Mouse (Mus musculus): ENCODE measurements around the gene Gpx7. TPM values are rescaled to one million over a fixed set of nuclear protein-coding genes. Genes with fewer than 3 reads are reported as not detected.

Gpx7 gene
- polyA plus RNA-seq, 1 experiment from 2014 or later = 34.5 TPM

DNA sequence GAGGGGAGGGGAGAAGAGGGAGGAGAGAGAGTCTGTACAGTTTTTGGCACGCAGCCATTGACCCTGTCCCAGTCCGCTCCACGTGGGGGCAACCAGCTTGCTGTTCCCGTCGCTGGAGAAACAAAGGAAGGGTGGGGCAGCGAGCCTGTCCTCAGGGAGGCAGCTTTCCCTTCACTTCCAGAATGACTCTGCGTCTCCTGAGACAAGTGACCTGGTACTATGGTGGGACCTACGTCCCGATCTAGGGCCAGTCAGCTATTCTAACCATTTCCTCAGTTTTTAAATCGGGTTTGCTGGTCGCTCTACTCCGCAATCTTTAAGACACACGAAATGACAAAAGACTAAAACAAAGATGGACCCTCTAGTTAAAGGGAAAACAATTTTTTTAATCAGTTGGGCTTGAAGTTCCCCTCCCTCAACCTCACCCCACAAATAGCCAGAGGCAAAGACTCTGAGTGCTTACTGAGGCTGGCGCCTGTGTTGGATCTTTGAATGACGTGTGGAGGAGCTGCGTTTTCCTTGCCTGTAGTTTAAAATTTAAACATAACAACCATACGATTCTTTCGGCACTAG lies 19.0 kb downstream of the Gpx7 start:
- Histone ChIP-seq H3K9me3 (ENCODE audit: control insufficient read depth, low read length) (no peaks in the 10 kb centered on the region), H3K27ac (replicated peaks) (peak overlapping the region; percentile 74), H3K4me1 (replicated peaks; ENCODE audit: control insufficient read depth, insufficient read depth) (no peaks in the 10 kb centered on the region; the same call in 1 of the 2 replicates), H3K9ac (ENCODE audit: low read length) (peak overlapping the region; percentile 65), H3K36me3 (ENCODE audit: control insufficient read depth, insufficient read depth, low read length) (no peaks in the 10 kb centered on the region), H3K4me3 (ENCODE audit: low read depth, low read length) (peak overlapping the region; percentile 36), H3K4me2 (replicated peaks; ENCODE audit: low read depth) (peak overlapping the region; percentile 58), H3K27me3 (ENCODE audit: control insufficient read depth, insufficient read depth, low read length) (no peaks in the 10 kb centered on the region)
- DNase-seq (ENCODE audit: low spot score) (peak; percentile 83), ATAC-seq (ENCODE audit: low FRiP score, low TSS enrichment) (peak; percentile 48)
- under 1% methylated on average over 18 of the region's 18 CpGs for WGBS
- TF ChIP-seq CTCF (IDR thresholded peaks at IDR 0.05; ENCODE audit: low read depth) (peak; percentile 56), EP300 (optimal IDR thresholded peaks at IDR 0.05) (no peak)

DNA sequence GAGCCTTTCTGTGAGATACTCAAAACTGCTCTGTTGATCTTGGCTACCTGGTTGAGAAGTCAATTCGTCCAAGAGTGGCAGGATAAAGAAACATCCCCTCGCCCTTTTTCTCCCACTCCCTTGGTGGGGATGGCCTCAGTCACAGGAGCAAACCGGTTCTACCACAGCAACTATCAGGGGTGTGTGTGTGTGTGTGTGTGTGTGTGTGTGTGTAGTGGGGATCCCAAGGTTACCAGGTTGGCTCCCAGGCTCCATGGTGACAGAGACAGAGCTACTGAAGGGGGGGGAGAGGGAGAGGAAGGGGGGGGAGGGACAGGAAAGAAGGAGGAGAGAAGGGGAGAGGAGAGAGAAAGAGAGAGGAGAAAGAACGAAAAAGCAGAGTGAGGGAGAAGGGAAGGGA lies 19.7 kb downstream of the Gpx7 start:
- Histone ChIP-seq H3K27me3 (ENCODE audit: control insufficient read depth, insufficient read depth, low read length) (no peaks in the 10 kb centered on the region), H3K4me3 (ENCODE audit: low read depth, low read length) (no peak overlapping the region), H3K4me1 (replicated peaks; ENCODE audit: control insufficient read depth, insufficient read depth) (no peaks in the 10 kb centered on the region; the same call in 1 of the 2 replicates), H3K4me2 (replicated peaks; ENCODE audit: low read depth) (peak overlapping the region; percentile 58), H3K27ac (replicated peaks) (peak overlapping the region; percentile 74; the same call in 1 of the 2 replicates), H3K36me3 (ENCODE audit: control insufficient read depth, insufficient read depth, low read length) (no peaks in the 10 kb centered on the region), H3K9me3 (ENCODE audit: control insufficient read depth, low read length) (no peaks in the 10 kb centered on the region), H3K9ac (ENCODE audit: low read length) (no peak overlapping the region)
- DNase-seq (ENCODE audit: low spot score) = peak; percentile 71
- 31% methylated on average over 4 of the region's 4 CpGs for WGBS
- ATAC-seq (ENCODE audit: low FRiP score, low TSS enrichment) = peak; percentile 58
- TF ChIP-seq EP300 (optimal IDR thresholded peaks at IDR 0.05) = no peak
- no peak for TF ChIP-seq CTCF (IDR thresholded peaks at IDR 0.05; ENCODE audit: low read depth)

- no peak overlapping the region for H3K27ac ChIP-seq (replicated peaks)
- WGBS = 36% methylated on average over 1 of the region's 1 CpGs
- TF ChIP-seq EP300 (optimal IDR thresholded peaks at IDR 0.05) (no peak), CTCF (IDR thresholded peaks at IDR 0.05; ENCODE audit: low read depth) (no peak)
Measured at GRCm38 (mm10) chr4:108386087-108386486, 20.7 kb downstream of the Gpx7 start.

DNA sequence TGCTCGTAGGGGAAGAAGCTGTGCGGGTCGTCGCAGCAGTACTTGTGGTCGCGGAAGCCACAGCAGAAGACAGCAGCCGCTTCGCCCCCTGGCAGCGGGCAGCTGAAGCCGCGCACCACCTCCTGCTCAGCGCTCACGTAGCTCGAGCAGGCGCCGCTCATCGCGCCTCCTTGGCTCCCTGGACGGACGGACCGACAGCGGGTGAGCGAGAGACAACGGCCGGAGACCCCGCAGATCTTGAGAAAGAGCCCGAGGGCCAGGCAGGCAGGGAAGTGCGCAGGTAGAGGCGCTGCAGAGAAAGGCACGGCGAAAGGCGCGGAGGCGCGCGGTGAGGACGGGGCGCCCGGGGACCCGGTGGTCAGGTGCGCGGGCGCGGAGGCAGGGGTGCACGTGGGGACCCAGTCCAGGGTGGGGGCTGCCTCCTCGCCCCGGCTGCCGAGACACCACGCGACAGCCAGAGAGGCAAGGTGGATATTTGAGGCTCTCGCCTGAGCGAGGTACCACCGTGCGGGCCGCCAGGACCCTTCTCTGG lies 23.5 kb downstream of the Gpx7 start, which contains the start of gene Shisal2a:
Gene Shisal2a (minus strand): TSS at position 167 of the 532 bp plus-strand sequence.
- WGBS = 5% methylated on average over 53 of the region's 55 CpGs
- Histone ChIP-seq H3K27ac (replicated peaks) (no peak within 1 kb of the TSS), H3K4me2 (replicated peaks; ENCODE audit: low read depth) (peak within 1 kb of the TSS; percentile 70), H3K9me3 (ENCODE audit: control insufficient read depth, low read length) (no peaks in the 10 kb centered on the region), H3K36me3 (ENCODE audit: control insufficient read depth, insufficient read depth, low read length) (no peaks in the 10 kb centered on the region), H3K9ac (ENCODE audit: low read length) (peak within 1 kb of the TSS; percentile 53), H3K4me1 (replicated peaks; ENCODE audit: control insufficient read depth, insufficient read depth) (no peaks in the 10 kb centered on the region; the same call in 1 of the 2 replicates), H3K27me3 (ENCODE audit: control insufficient read depth, insufficient read depth, low read length) (no peaks in the 10 kb centered on the region), H3K4me3 (ENCODE audit: low read depth, low read length) (peak within 1 kb of the TSS; percentile 37)
- TF ChIP-seq EP300 (optimal IDR thresholded peaks at IDR 0.05) = no peak
- peak; percentile 36; the same call in 1 of the 2 replicates for TF ChIP-seq CTCF (IDR thresholded peaks at IDR 0.05; ENCODE audit: low read depth)
- peak; percentile 33 for DNase-seq (ENCODE audit: low spot score)
- no peak for ATAC-seq (ENCODE audit: low FRiP score, low TSS enrichment)

More at GRCm38 (mm10) chr4:108386087-108386486, 20.7 kb downstream of the Gpx7 start:
- no peak overlapping the region for H3K4me3 ChIP-seq (ENCODE audit: low read depth, low read length)
- ATAC-seq (ENCODE audit: low FRiP score, low TSS enrichment) (no peak), DNase-seq (ENCODE audit: low spot score) (no peak)
- H3K27me3 ChIP-seq (ENCODE audit: control insufficient read depth, insufficient read depth, low read length) = no peaks in the 10 kb centered on the region
- no peaks in the 10 kb centered on the region for H3K36me3 ChIP-seq (ENCODE audit: control insufficient read depth, insufficient read depth, low read length)
- no peaks in the 10 kb centered on the region; the same call in 1 of the 2 replicates for H3K4me1 ChIP-seq (replicated peaks; ENCODE audit: control insufficient read depth, insufficient read depth)
- H3K9me3 ChIP-seq (ENCODE audit: control insufficient read depth, low read length) = no peaks in the 10 kb centered on the region
- H3K4me2 ChIP-seq (replicated peaks; ENCODE audit: low read depth) = no peak overlapping the region
- no peak overlapping the region for H3K9ac ChIP-seq (ENCODE audit: low read length)

GRCm38 (mm10) chr4:108380146-108380545 lies 26.6 kb downstream of the Gpx7 start:
- H3K9me3 ChIP-seq (ENCODE audit: control insufficient read depth, low read length) = no peaks in the 10 kb centered on the region
- no peaks in the 10 kb centered on the region for H3K27me3 ChIP-seq (ENCODE audit: control insufficient read depth, insufficient read depth, low read length)
- no peaks in the 10 kb centered on the region; the same call in 1 of the 2 replicates for H3K4me1 ChIP-seq (replicated peaks; ENCODE audit: control insufficient read depth, insufficient read depth)
- no peaks in the 10 kb centered on the region for H3K36me3 ChIP-seq (ENCODE audit: control insufficient read depth, insufficient read depth, low read length)
- TF ChIP-seq EP300 (optimal IDR thresholded peaks at IDR 0.05) (no peak), CTCF (IDR thresholded peaks at IDR 0.05; ENCODE audit: low read depth) (no peak)
- DNase-seq (ENCODE audit: low spot score) (no peak), ATAC-seq (ENCODE audit: low FRiP score, low TSS enrichment) (no peak)
- WGBS = 17% methylated on average over 1 of the region's 1 CpGs
- H3K4me2 ChIP-seq (replicated peaks; ENCODE audit: low read depth) = no peak overlapping the region
- H3K27ac ChIP-seq (replicated peaks) = no peak overlapping the region
- H3K4me3 ChIP-seq (ENCODE audit: low read depth, low read length) = no peak overlapping the region
- H3K9ac ChIP-seq (ENCODE audit: low read length) = no peak overlapping the region

GRCm38 (mm10) chr4:108379476-108379875 lies 27.3 kb downstream of the Gpx7 start:
- no peak overlapping the region for H3K27ac ChIP-seq (replicated peaks)
- H3K9me3 ChIP-seq (ENCODE audit: control insufficient read depth, low read length) = no peaks in the 10 kb centered on the region
- TF ChIP-seq EP300 (optimal IDR thresholded peaks at IDR 0.05) = no peak
- no peak for TF ChIP-seq CTCF (IDR thresholded peaks at IDR 0.05; ENCODE audit: low read depth)
- no peaks in the 10 kb centered on the region; the same call in 1 of the 2 replicates for H3K4me1 ChIP-seq (replicated peaks; ENCODE audit: control insufficient read depth, insufficient read depth)
- DNase-seq (ENCODE audit: low spot score) = no peak
- no peaks in the 10 kb centered on the region for H3K36me3 ChIP-seq (ENCODE audit: control insufficient read depth, insufficient read depth, low read length)
- WGBS = 85% methylated on average over 3 of the region's 3 CpGs
- H3K9ac ChIP-seq (ENCODE audit: low read length) = no peak overlapping the region
- no peak for ATAC-seq (ENCODE audit: low FRiP score, low TSS enrichment)
- no peaks in the 10 kb centered on the region for H3K27me3 ChIP-seq (ENCODE audit: control insufficient read depth, insufficient read depth, low read length)
- no peak overlapping the region for H3K4me2 ChIP-seq (replicated peaks; ENCODE audit: low read depth)
- no peak overlapping the region for H3K4me3 ChIP-seq (ENCODE audit: low read depth, low read length)
